Mouse (Mus musculus) MEL (cell line): ENCODE measurements around the gene Chmp1a. TPM values are rescaled to one million over a fixed set of nuclear protein-coding genes. Genes with fewer than 3 reads are reported as not detected.

Source experiments
- DNase-seq: peaks from one replicate; pipeline ENCODE4 v3.0.0; 2011; ENCODE audit warnings: low read depth, low spot score
- H3K27ac ChIP-seq: 2 replicates; pipeline ENCODE4 v1.5.1; 2012; ENCODE audit warnings: low read depth, mild to moderate bottlenecking, control low read depth, low read length, moderate library complexity; ENCODE audit not compliant: control insufficient read depth
- H3K27me3 ChIP-seq, 2 experiments: fragments of 150-350 bp in 1 of 2; sonication (generic) in 1 of 2; 2 replicates each; pipeline ENCODE4 v1.6.1; 2012; ENCODE audit warnings: low read length in 2 of 2, mild to moderate bottlenecking in 2 of 2, improper control_type of control experiment in 1 of 2, moderate library complexity in 1 of 2; ENCODE audit not compliant: insufficient read depth in 2 of 2, control insufficient read depth in 1 of 2
- H3K36me3 ChIP-seq, 2 experiments: 2 replicates each; pipeline ENCODE4 v1.6.1; 2012 to 2014; ENCODE audit warnings: low read length in 2 of 2, improper control_type of control experiment in 1 of 2, inconsistent platforms in 1 of 2, mild to moderate bottlenecking in 1 of 2; ENCODE audit not compliant: insufficient read depth in 2 of 2, control insufficient read depth in 1 of 2
- H3K4me1 ChIP-seq, 2 experiments: fragments of 150-350 bp in 1 of 2; sonication (generic) in 1 of 2; 2 replicates each; pipeline ENCODE4 v1.6.1; 2012; ENCODE audit warnings: low read length in 2 of 2, improper control_type of control experiment in 1 of 2, mild to moderate bottlenecking in 1 of 2; ENCODE audit not compliant: insufficient read depth in 2 of 2, control insufficient read depth in 1 of 2
- H3K4me3 ChIP-seq, 2 experiments: fragments of 150-350 bp in 1 of 2; sonication (generic) in 1 of 2; 2 replicates each; pipeline ENCODE4 v1.5.1; 2012; ENCODE audit warnings: low read depth in 2 of 2, low read length in 2 of 2, mild to moderate bottlenecking in 2 of 2, moderate library complexity in 2 of 2, control low read depth in 1 of 2, improper control_type of control experiment in 1 of 2; ENCODE audit not compliant: control insufficient read depth in 1 of 2, insufficient read depth in 1 of 2
- H3K79me2 ChIP-seq: 2 replicates; pipeline ENCODE4 v1.6.1; 2012; ENCODE audit warnings: mild to moderate bottlenecking, low read length, moderate library complexity; ENCODE audit not compliant: control insufficient read depth, poor library complexity, insufficient read depth
- H3K9ac ChIP-seq: 2 replicates; pipeline ENCODE4 v1.6.1; 2012; ENCODE audit warnings: low read depth, mild to moderate bottlenecking, control low read depth, low read length, moderate library complexity; ENCODE audit not compliant: control insufficient read depth, poor library complexity, severe bottlenecking
- H3K9me3 ChIP-seq: fragments of 150-350 bp; sonication (generic); replicated peaks from 2 replicates; pipeline ENCODE4 v1.6.1; 2012; ENCODE audit warnings: mild to moderate bottlenecking, low read length, improper control_type of control experiment, moderate library complexity; ENCODE audit not compliant: insufficient read depth
- CHD1 ChIP-seq: IDR thresholded peaks from 2 replicates; pipeline ENCODE4 v1.6.1; 2012; ENCODE audit warnings: low read depth, mild to moderate bottlenecking, inconsistent platforms, low read length, improper control_type of control experiment
- CTCF ChIP-seq, 3 experiments: IDR thresholded peaks in 2 of 3; conservative IDR thresholded peaks in 1 of 3; 2 replicates each; pipeline ENCODE4 v1.5.1; 2011 to 2012; ENCODE audit warnings: low read length in 3 of 3, low read depth in 2 of 3, mild to moderate bottlenecking in 2 of 3, improper control_type of control experiment in 1 of 3, inconsistent platforms in 1 of 3, mixed read lengths in 1 of 3, moderate library complexity in 1 of 3; ENCODE audit not compliant: control insufficient read depth in 1 of 3, insufficient read depth in 1 of 3, poor library complexity in 1 of 3, severe bottlenecking in 1 of 3
- E2F4 ChIP-seq: IDR thresholded peaks from 2 replicates; pipeline ENCODE4 v1.6.1; 2011; ENCODE audit warnings: low read depth, low read length, improper control_type of control experiment, borderline replicate concordance
- ELF1 ChIP-seq: IDR thresholded peaks from 2 replicates; pipeline ENCODE4 v1.6.1; 2014; ENCODE audit warnings: low read depth, mild to moderate bottlenecking, inconsistent platforms, low read length, improper control_type of control experiment, moderate library complexity
- HCFC1 ChIP-seq: IDR thresholded peaks from 2 replicates; pipeline ENCODE4 v1.6.1; 2012; ENCODE audit warnings: low read depth, mild to moderate bottlenecking, inconsistent platforms, low read length, improper control_type of control experiment, moderate library complexity
- KAT2A ChIP-seq: conservative IDR thresholded peaks from 2 replicates; pipeline ENCODE4 v1.6.1; 2012; ENCODE audit warnings: low read depth, low read length, improper control_type of control experiment, inconsistent platforms
- MAX ChIP-seq: IDR thresholded peaks from 2 replicates; pipeline ENCODE4 v1.6.1; 2011; ENCODE audit warnings: low read length, improper control_type of control experiment
- MXI1 ChIP-seq: IDR thresholded peaks from 2 replicates; pipeline ENCODE4 v1.6.1; 2011; ENCODE audit warnings: mild to moderate bottlenecking, low read depth, low read length, improper control_type of control experiment
- NELFE ChIP-seq: IDR thresholded peaks from 2 replicates; pipeline ENCODE4 v1.6.1; 2011; ENCODE audit warnings: low read depth, low read length, improper control_type of control experiment
- POLR2A ChIP-seq, 2 experiments: IDR thresholded peaks; 2 replicates each; pipeline ENCODE4 v1.6.1; 2011 to 2012; ENCODE audit warnings: low read length in 2 of 2, mild to moderate bottlenecking in 2 of 2, control low read depth in 1 of 2, improper control_type of control experiment in 1 of 2, low read depth in 1 of 2, moderate library complexity in 1 of 2; ENCODE audit not compliant: control insufficient read depth in 1 of 2, insufficient read depth in 1 of 2, poor library complexity in 1 of 2
- POLR2AphosphoS2 ChIP-seq: IDR thresholded peaks from 2 replicates; pipeline ENCODE4 v1.6.1; 2011; ENCODE audit warnings: low read length, improper control_type of control experiment
- RCOR1 ChIP-seq: IDR thresholded peaks from 2 replicates; pipeline ENCODE4 v1.6.1; 2012; ENCODE audit warnings: low read depth, mild to moderate bottlenecking, inconsistent platforms, low read length, improper control_type of control experiment
- SIN3A ChIP-seq: IDR thresholded peaks from 2 replicates; pipeline ENCODE4 v1.6.1; 2012; ENCODE audit warnings: low read length, improper control_type of control experiment, inconsistent platforms
- TAL1 ChIP-seq: IDR thresholded peaks from 2 replicates; pipeline ENCODE4 v1.6.1; 2012; ENCODE audit warnings: mild to moderate bottlenecking, inconsistent platforms, low read length, moderate library complexity, mixed read lengths
- TBP ChIP-seq: IDR thresholded peaks from 2 replicates; pipeline ENCODE4 v1.8.0; 2011; ENCODE audit warnings: low read depth, low read length, improper control_type of control experiment
- TCF12 ChIP-seq: IDR thresholded peaks from 2 replicates; pipeline ENCODE4 v1.6.1; 2014; ENCODE audit warnings: low read depth, mild to moderate bottlenecking, inconsistent platforms, low read length, improper control_type of control experiment, moderate library complexity
- UBTF ChIP-seq: IDR thresholded peaks from 2 replicates; pipeline ENCODE4 v1.6.1; 2012; ENCODE audit warnings: low read depth, mild to moderate bottlenecking, inconsistent platforms, low read length, improper control_type of control experiment, moderate library complexity, borderline replicate concordance; ENCODE audit not compliant: insufficient read depth
- ZKSCAN1 ChIP-seq: IDR thresholded peaks from 2 replicates; pipeline ENCODE4 v1.6.1; 2012; ENCODE audit warnings: low read depth, mild to moderate bottlenecking, inconsistent platforms, low read length, improper control_type of control experiment, moderate library complexity
- ZMIZ1 ChIP-seq: IDR thresholded peaks from 2 replicates; pipeline ENCODE4 v1.6.1; 2012; ENCODE audit warnings: low read depth, mild to moderate bottlenecking, inconsistent platforms, low read length, improper control_type of control experiment, moderate library complexity
- polyA plus RNA-seq, 2 experiments: library from polyadenylated mRNA; stranded (reverse) in 1 of 2; unstranded in 1 of 2; fragments of >175 nt in 1 of 2; fragments of >200 nt in 1 of 2; gene quantifications; 2 replicates each; pipeline versions ENCODE4 v1.2.1 to v1.2.4; 2012; ENCODE audit warnings: low replicate concordance in 2 of 2, low read depth in 1 of 2; ENCODE audit not compliant: insufficient read length in 2 of 2, insufficient read depth in 1 of 2, missing spikeins in 1 of 2
- total RNA-seq: library from RNA; depleted of rRNA; stranded (reverse); fragments of 300-350 nt; gene quantifications from 2 replicates; pipeline ENCODE4 v1.2.3, GENCODE M21; 2012

The Chmp1a gene
- total and polyA plus RNA-seq, 3 experiments: 80.5 to 85.7 TPM; not detected in 1

GRCm38 (mm10) chr8:123254099-123254885 lies 41.7 kb upstream of the Chmp1a start, which contains the start of the genes Zfp276 and Vps9d1:
TSS of gene Zfp276 (plus strand) at chr8:123254195.
TSS of gene Vps9d1 (minus strand) at chr8:123254348.
- H3K4me1 ChIP-seq: peaks cover 0 to 16% of the 10 kb centered on the region in 2 experiments; a peak in 2 of 4 replicates
- peak; percentile 77; the same call in 1 of the 2 replicates for TF ChIP-seq UBTF
- TF ChIP-seq ELF1: peak; percentile 39; the same call in 1 of the 2 replicates
- TF ChIP-seq TAL1: no peak
- 0 out of 2 replicates have a peak, but pooled peaks have one; percentile 51 for TF ChIP-seq CHD1
- peak; percentile 64 for TF ChIP-seq NELFE
- TF ChIP-seq RCOR1: no peak
- TF ChIP-seq POLR2A (IDR thresholded peaks at IDR 0.05; ENCODE audit: control insufficient read depth in 1 of 2, insufficient read depth in 1 of 2, low read depth in 1 of 2, low read length in 2 of 2, poor library complexity in 1 of 2): peak in 1 of 2 experiments; percentile 68; a peak in 1 of 4 replicates
- peak; percentile 87 for TF ChIP-seq HCFC1
- TF ChIP-seq MXI1: 0 out of 2 replicates have a peak, but pooled peaks have one; percentile 2
- TF ChIP-seq TCF12: peak; percentile 49
- no peak for TF ChIP-seq E2F4
- TF ChIP-seq POLR2AphosphoS2: peak; percentile 50; the same call in 1 of the 2 replicates
- peak; percentile 70; the same call in 1 of the 2 replicates for TF ChIP-seq SIN3A

GRCm38 (mm10) chr8:123253451-123254098 lies 41.0 kb upstream of the Chmp1a start:
- H3K4me1 ChIP-seq: peaks cover 0 to 22% of the 10 kb centered on the region in 2 experiments; a peak in 2 of 4 replicates
- TF ChIP-seq ZMIZ1 (peak; percentile 19; the same call in 1 of the 2 replicates), POLR2AphosphoS2 (no peak), ZKSCAN1 (no peak), MAX (no peak), NELFE (no peak), KAT2A (no peak), POLR2A (IDR thresholded peaks at IDR 0.05; ENCODE audit: control insufficient read depth in 1 of 2, insufficient read depth in 1 of 2, low read depth in 1 of 2, low read length in 2 of 2, poor library complexity in 1 of 2) (peak; percentile 43 to 45; a peak in 2 of 4 replicates), SIN3A (0 out of 2 replicates have a peak, but pooled peaks have one; percentile 39), TBP (no peak), CTCF (IDR thresholded peaks at IDR 0.05 in 2 of 3, conservative IDR thresholded peaks at IDR 0.05 in 1 of 3; ENCODE audit: control insufficient read depth in 1 of 3, insufficient read depth in 1 of 3, low read depth in 2 of 3, low read length in 3 of 3, poor library complexity in 1 of 3, severe bottlenecking in 1 of 3) (no peak), ELF1 (no peak)
- peak; percentile 60 for DNase-seq
- peak overlapping the region; percentile 29; the same call in 1 of the 2 replicates for H3K27ac ChIP-seq
- H3K79me2 ChIP-seq: peaks cover 13% of the 10 kb centered on the region
- H3K4me3 ChIP-seq: peak overlapping the region; percentile 70 to 86
- peak overlapping the region; percentile 96 for H3K9ac ChIP-seq
- peaks cover 0 to 12% of the 10 kb centered on the region in 2 experiments; a peak in 2 of 4 replicates for H3K36me3 ChIP-seq
- no peaks in the 10 kb centered on the region for H3K27me3 ChIP-seq
- H3K9me3 ChIP-seq: no peaks in the 10 kb centered on the region

More at GRCm38 (mm10) chr8:123254099-123254885, 41.7 kb upstream of the Chmp1a start, which contains the start of the genes Zfp276 and Vps9d1:
- Histone ChIP-seq H3K27me3 (no peaks in the 10 kb centered on the region), H3K9me3 (no peaks in the 10 kb centered on the region), H3K9ac (peak within 1 kb of the TSS; percentile 96), H3K36me3 (peaks cover 0 to 9% of the 10 kb centered on the region in 2 experiments; a peak in 2 of 4 replicates), H3K4me3 (peak within 1 kb of the TSS; percentile 84 to 98), H3K27ac (peak within 1 kb of the TSS; percentile 29; the same call in 1 of the 2 replicates), H3K79me2 (peaks cover 13% of the 10 kb centered on the region)
- peak; percentile 88 for DNase-seq
